Mouse (Mus musculus) Muller cell, postnatal 12 days (primary cell): Measurements from ENCODE around the gene Tmem221.

Experiments used
- DNase-seq: peaks from one replicate; pipeline ENCODE4 v3.0.0-alpha.2; 2015; ENCODE audit errors: inconsistent ontology term

The Tmem221 gene

GRCm38 (mm10) chr8:71558071-71558957 lies at the start of gene Tmem221:
TSS of gene Tmem221 (minus strand) at chr8:71558871.
- no peak for DNase-seq

- no peak for DNase-seq
Observed at GRCm38 (mm10) chr8:71604021-71604420, 45.4 kb upstream of the Tmem221 start.

- DNase-seq = peak; percentile 60
Observed at GRCm38 (mm10) chr8:71602666-71603334, 44.1 kb upstream of the Tmem221 start.

DNA sequence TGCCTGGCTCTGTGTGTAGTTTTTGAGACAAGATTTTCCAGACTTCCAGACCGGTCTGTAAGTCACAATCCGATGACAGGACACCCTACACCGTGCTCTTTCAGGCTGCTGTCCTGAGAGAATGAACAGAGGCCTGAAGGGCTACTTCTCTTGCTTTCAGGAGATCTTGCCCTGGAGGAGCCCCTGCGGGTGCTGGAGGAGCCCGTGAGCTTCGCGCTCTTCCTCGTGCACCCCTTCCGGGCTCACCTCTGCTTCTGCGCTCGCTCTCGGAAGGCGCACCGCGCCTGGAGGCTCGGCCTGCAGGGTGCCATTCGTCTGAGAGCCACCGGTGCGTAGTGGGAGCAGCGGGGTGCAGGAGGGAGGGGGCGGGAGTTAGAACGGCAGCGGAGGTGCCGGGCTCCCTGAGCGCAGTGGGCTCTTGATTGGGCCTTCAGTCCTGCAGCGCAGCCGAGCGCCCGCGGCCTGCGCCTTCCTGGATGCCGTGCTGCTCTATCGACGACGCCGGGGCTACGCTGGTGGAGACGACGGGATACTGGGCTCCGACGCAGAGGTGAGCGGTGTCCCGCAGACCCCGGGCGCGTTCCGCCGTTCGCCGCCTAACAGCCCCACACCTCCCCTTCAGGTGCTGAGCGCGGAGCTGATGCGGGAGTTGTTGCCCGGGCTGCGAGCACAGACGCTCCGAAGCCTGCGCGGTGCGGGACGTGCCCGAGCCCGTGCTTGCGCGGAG lies 43.4 kb upstream of the Tmem221 start:
- no peak for DNase-seq

DNA sequence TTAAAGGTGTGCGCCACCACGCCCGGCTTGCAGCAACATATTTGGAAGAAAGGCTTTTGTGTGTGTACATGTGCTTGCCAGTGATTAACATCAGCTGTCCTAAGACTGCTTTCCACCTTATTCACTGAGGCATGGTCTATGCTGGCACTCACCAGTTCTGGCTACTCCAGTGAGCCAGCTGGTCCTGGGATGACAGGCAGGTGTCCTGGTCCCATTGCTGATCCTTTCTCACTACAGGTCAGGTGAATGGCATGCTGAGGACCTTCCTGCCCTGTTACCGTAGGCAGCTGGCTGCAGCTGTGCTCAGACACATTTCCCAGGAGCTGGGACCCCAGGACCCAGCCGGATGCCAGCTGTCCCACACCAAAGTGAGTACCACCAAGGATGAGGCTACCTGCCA lies 40.2 kb upstream of the Tmem221 start:
- no peak for DNase-seq

GRCm38 (mm10) chr8:71598375-71598774 lies 39.7 kb upstream of the Tmem221 start:
- DNase-seq = no peak

DNA sequence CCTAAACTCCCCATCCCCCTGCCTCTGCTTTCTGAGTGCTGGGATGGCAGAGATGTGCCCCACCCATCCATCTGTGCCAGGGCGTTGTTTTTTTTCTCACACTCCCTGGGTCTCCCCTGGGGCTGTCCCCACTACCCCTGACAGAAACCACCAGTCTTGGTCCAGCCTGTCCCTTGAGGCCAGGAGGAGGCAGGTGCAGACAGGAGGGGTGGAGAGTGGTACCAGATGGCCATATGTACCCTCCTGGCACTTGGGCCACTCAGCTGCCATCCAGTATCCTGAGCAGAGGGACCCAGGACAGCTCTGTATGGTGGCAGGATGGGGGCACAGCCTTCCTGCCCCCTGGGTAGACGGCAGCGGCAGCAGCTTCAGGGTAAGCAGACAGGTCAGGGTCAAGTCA lies 38.8 kb upstream of the Tmem221 start, which contains the start of gene Fam129c:
Fam129c (plus strand) TSS at position 198 of the 400 bp plus-strand sequence.
- DNase-seq = no peak

DNA sequence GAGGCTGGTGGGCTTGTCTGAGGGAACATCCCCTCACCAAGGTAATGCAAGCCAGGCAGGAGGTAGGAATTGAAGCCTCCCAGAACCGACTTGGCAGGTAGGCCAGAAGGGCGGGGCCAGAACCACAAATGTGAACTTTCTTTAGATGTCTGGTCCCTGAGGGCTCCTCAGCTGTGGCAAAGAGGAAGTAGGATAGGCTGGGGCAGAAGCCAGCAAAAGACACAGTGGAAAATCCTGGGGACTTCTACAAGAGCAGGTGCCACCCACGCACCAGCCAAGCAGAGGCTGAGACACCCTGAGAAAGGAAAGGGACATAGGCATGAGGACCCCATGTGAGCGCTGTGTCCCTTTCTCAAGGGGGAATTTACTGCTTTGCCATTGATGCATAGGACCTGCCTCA lies 38.1 kb upstream of the Tmem221 start:
- no peak for DNase-seq

DNA sequence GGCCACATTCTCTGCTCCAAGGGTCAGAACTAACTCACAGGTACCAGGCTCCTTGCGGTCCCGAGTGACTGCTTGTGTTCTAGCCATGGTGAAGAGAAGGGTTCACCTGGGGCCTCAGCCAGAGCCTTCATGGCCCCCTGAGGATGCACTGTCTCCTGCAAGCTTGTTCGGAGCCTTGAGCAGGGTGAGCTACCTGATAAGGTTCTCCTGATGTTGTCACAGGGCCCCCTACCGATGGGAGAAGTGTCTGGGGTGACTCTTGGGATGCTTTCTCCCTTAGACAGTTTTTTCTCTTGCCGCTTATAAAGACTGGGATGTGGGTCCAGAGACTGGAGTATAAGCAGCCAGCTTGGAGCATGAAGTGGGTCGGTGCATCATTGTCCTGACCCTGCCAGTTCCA lies 37.7 kb upstream of the Tmem221 start:
- DNase-seq = no peak

- DNase-seq = peak; percentile 85
Observed at GRCm38 (mm10) chr8:71595862-71596261, 37.2 kb upstream of the Tmem221 start.

- DNase-seq = no peak
Observed at GRCm38 (mm10) chr8:71594324-71594722, 35.7 kb upstream of the Tmem221 start.

DNA sequence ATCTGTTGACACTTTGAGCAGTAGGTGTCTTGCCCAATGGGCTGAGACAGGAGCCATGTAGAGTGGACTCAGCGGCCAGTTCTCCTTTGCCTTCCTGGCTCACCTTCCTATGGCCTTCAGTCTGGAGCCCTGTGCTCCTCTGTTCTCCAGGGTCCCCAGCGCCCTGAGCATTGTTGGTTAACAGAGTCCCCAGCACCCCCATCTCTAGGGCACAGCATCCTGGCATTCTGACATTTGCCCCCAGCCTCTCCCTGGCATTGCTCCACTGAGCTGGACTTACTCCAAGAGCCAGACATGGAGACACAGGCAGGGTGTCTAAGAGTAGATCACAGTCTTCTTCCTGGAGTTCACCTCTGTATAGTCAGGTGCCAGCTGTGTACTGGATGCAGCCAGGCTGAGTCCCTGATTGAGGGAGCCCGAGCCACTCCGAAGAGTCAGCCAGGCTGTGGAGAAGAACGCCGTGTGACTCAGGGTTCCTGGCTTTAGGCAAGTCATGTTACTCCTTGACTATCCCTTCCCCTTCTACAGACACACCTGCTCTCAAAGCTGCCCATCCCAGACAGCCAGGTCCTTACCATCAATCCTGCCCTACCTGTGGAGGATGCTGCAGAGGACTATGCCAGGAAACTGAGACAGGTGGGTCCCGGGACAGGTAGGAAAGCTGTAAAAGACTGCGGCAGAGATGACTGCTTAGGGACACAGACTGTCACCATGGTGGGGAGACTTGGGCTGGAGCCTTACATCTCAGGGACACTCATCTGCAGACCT lies 35.1 kb upstream of the Tmem221 start:
- DNase-seq = no peak

DNA sequence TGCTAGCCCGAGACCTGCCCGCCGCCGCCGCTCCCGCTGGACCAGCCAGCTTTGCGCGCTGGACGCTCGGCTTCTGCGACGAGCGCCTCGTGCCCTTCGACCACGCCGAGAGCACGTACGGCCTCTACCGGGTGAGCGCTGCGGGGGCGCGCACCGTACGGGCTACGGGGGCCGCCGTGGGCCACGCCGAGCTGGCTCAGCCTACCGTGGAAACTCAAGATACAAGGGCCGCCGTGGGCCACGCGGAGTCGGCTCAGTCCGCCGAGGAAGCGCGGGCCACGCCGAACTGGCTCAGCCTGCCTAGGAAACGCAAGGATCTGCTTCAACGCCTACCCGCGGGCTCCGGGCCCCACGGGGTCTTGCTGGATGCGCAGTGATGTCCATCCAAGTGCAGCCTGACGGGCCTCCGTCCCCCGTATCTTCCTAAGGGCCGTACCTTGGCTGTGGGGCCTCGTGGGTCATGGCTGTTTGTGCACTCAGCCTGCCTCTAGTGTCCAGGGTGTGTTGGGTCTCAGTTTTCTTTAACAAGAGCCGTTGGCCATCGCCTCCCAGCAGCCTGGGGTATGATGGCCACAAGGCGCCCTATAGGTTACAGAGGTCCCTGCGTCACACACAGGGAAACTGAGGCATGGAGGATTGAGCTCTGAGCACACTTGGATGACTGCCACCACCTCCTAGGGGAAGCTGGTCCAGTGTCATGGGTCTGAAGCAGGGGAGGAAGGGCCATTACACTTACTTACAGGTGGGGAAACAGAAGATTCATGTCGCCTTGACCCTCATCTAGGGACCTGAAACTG lies 33.9 kb upstream of the Tmem221 start:
- DNase-seq = no peak

GRCm38 (mm10) chr8:71591471-71592373 lies 33.1 kb upstream of the Tmem221 start, which contains the start of gene Pgls:
TSS of gene Pgls (plus strand) at chr8:71592176.
- peak; percentile 97 for DNase-seq

- no peak for DNase-seq
Observed at GRCm38 (mm10) chr8:71591017-71591416, 32.3 kb upstream of the Tmem221 start.

- no peak for DNase-seq
Observed at GRCm38 (mm10) chr8:71588762-71589161, 30.1 kb upstream of the Tmem221 start.

- DNase-seq = peak; percentile 57
Observed at GRCm38 (mm10) chr8:71586891-71587290, 28.2 kb upstream of the Tmem221 start.

DNA sequence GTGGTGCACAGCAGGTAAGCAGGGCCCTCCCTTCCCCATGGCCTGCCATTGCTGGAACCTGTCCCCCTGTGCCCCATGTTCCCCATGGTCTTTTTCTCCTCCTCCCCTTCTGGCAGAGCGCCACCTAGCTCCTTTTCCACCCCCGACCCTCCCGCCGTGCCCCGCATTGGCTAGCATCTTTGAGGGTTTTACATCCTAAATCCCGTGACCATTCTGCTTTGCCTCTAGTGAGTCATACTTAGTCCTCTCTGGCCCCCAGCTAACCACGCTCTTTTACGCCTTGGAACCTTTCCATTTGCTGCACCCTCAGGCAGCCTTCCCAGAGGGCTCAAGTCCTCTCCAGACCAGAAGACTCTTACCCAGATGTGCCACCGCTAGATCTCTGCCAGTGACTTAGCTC lies 21.5 kb upstream of the Tmem221 start:
- DNase-seq = peak; percentile 58

- DNase-seq = no peak
Observed at GRCm38 (mm10) chr8:71579476-71579875, 20.8 kb upstream of the Tmem221 start.

DNA sequence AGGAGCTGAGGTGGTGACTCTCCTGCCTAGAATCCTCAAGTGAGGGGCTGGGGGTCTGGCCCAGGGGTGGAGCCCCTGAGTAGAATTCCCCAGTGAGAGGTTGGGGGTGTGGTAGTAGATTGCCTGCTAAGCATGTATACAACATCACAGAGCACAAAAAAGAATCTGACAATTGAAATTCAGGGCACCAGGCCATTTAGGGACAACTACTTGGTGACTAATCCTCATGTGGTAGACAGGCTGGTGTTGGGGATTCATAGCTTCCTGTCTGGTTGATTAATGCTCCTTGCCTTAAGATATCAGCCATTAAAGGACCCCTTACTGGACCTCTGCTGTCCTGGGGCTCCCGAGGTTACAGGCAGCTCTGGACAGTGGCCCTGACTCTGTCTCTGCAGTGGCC lies 20.3 kb upstream of the Tmem221 start:
- DNase-seq = peak; percentile 71
